Mouse (Mus musculus) embryonic fibroblast, embryonic 13.5 days (primary cell): ENCODE measurements at regions not wholly inside any gene's neighbourhood (a gene's known extent, or its start where the extent isn't known, plus 50 kb on each side); places are given as distances from the start of the nearest gene placed in this dataset.

Experiments used
- CTCF ChIP-seq: IDR thresholded peaks from 2 replicates; pipeline ENCODE4 v1.5.1; 2011; ENCODE audit warnings: mild to moderate bottlenecking, control low read depth, low read length, moderate library complexity, borderline replicate concordance; ENCODE audit not compliant: insufficient read depth
- POLR2A ChIP-seq: IDR thresholded peaks from 2 replicates; pipeline ENCODE4 v1.6.1; 2011; ENCODE audit warnings: low read depth, mild to moderate bottlenecking, control low read depth, low read length, moderate library complexity

DNA sequence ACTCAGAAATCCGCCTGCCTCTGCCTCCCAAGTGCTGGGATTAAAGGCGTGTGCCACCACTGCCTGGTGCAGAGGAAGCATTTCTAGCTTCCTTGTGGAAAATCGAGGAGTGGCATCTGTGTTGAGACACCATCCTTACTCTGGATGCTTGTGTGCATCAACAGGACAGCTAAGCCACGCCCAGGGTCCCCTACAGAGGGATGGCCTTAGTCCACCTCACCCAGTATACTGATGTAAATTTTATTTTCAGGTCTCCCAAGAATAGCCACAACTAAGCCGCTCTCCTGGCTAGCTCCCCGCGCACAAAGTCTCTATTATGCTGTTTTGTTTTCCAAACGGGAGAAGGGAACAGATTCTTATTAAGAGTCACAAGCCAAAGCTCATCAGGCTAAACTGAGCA lies 262.8 kb upstream of the Sulf2 start:
- TF ChIP-seq CTCF (no peak), POLR2A (no peak)
